ENCODE assay signal across 9 mouse cellular contexts in the genomic region with DNA sequence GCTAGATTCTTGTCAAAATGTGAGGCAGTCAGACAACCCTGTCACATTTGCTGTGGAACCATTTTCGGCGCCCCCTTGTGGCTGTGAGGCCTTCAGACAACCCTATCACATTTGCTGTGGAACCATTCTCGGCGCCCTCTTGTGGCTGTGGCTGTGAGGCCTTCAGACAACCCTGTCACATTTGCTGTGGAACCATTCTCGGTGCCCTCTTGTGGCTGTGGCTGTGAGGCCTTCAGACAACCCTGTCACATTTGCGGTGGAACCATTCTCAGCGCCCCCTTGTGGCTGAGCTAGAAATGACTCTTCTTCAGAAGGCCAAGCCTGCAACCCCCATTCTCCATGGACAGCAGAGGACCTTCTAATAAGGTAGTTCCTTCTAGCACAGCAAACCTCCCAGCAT. TPM values are rescaled to one million over a fixed set of nuclear protein-coding genes. Genes with fewer than 3 reads are reported as not detected.
DNase-seq lines count a peak whose midpoint lies in the region; ATAC-seq and TF ChIP-seq lines count a peak whose summit lies in the region.
"Had no signal": no experiment of that assay in that cellular context is flagged by ENCODE, and none has a peak within 500 bp of the region (broad histone marks: within the 10 kb centered on the region; RNA-seq: fewer than 3 reads in every experiment).

No protein-coding gene starts in this region.

- H3K27me3 ChIP-seq in heart, postnatal 0 days (ENCODE audit: control insufficient read depth, insufficient read depth, low read length): no peaks in the 10 kb centered on the region
- H3K27me3 ChIP-seq in liver, embryonic 15.5 days: no peaks in the 10 kb centered on the region
- H3K27me3 ChIP-seq in neural tube, embryonic 14.5 days (ENCODE audit: control insufficient read depth, insufficient read depth, low read length): no peaks in the 10 kb centered on the region
- no peaks in the 10 kb centered on the region for H3K27me3 ChIP-seq in testis, adult 2 months (ENCODE audit: control insufficient read depth, insufficient read depth, low read length)

- peak; percentile 88 for TF ChIP-seq CTCF in brain, embryonic 14.5 days (IDR thresholded peaks at IDR 0.05; ENCODE audit: borderline replicate concordance, extremely low read depth, insufficient read depth, insufficient read length)
- peak; percentile 100 for TF ChIP-seq CTCF in heart, postnatal 0 days (IDR thresholded peaks at IDR 0.05; ENCODE audit: low read depth)
- peak; percentile 87 for TF ChIP-seq CTCF in testis, adult 2 months (IDR thresholded peaks at IDR 0.05; ENCODE audit: control insufficient read depth, insufficient read depth, insufficient replicate concordance, low read depth, low read length)

- peaks cover 10% of the 10 kb centered on the region for H3K4me1 ChIP-seq in heart, postnatal 0 days (ENCODE audit: control insufficient read depth, insufficient read depth)
- peaks cover 31% of the 10 kb centered on the region for H3K4me1 ChIP-seq in liver, embryonic 15.5 days (replicated peaks)
- H3K4me1 ChIP-seq in neural tube, embryonic 14.5 days (ENCODE audit: control insufficient read depth, insufficient read depth, low read length): no peaks in the 10 kb centered on the region
- H3K4me1 ChIP-seq in testis, adult 2 months (ENCODE audit: control insufficient read depth, insufficient read depth, low read length): peaks cover 5% of the 10 kb centered on the region; the same call in 1 of the 2 replicates

- ATAC-seq in heart, postnatal 0 days (ENCODE audit: insufficient read depth, low read depth): peak; percentile 81
- peak; percentile 56; the same call in 1 of the 2 replicates for ATAC-seq in liver, embryonic 15.5 days (ENCODE audit: insufficient read depth)
- peak; percentile 69 for ATAC-seq in neural tube, embryonic 14.5 days (ENCODE audit: low read depth)

- WGBS in heart, postnatal 0 days: 0% methylated on average over 7 of the region's 7 CpGs
- 4% methylated on average over 7 of the region's 7 CpGs for WGBS in liver, embryonic 15.5 days (ENCODE audit: insufficient replicate concordance)
- WGBS in neural tube, embryonic 14.5 days: 6% methylated on average over 7 of the region's 7 CpGs

- H3K4me2 ChIP-seq in heart, postnatal 0 days (ENCODE audit: low read depth, low read length): no peak overlapping the region
- H3K4me2 ChIP-seq in liver, embryonic 15.5 days: no peak overlapping the region
- H3K4me2 ChIP-seq in neural tube, embryonic 14.5 days (ENCODE audit: low read depth, low read length): no peak overlapping the region

- DNase-seq in CD4-positive, CD25-positive, alpha-beta regulatory T cell, adult 2 months (ENCODE audit: low read depth, low spot score): peak; percentile 99
- peak; percentile 97 for DNase-seq in brain, embryonic 14.5 days (ENCODE audit: low read depth)
- DNase-seq in fibroblast of lung, adult 2 months (ENCODE audit: low read depth): peak; percentile 93
- peak; percentile 94 for DNase-seq in heart, postnatal 0 days (ENCODE audit: low spot score)
- peak; percentile 97 to 99 for DNase-seq in kidney, postnatal 36 days

- no peaks in the 10 kb centered on the region for H3K36me3 ChIP-seq in heart, postnatal 0 days (replicated peaks; ENCODE audit: control insufficient read depth, insufficient read depth, low read length)
- H3K36me3 ChIP-seq in liver, embryonic 15.5 days (replicated peaks): no peaks in the 10 kb centered on the region
- no peaks in the 10 kb centered on the region for H3K36me3 ChIP-seq in neural tube, embryonic 14.5 days (ENCODE audit: control insufficient read depth, insufficient read depth, low read length)
- no peaks in the 10 kb centered on the region for H3K36me3 ChIP-seq in testis, adult 2 months (ENCODE audit: control insufficient read depth, insufficient read depth, low read length)

- no peak overlapping the region for H3K9ac ChIP-seq in heart, postnatal 0 days (replicated peaks; ENCODE audit: low read depth, low read length)
- no peak overlapping the region for H3K9ac ChIP-seq in liver, embryonic 15.5 days
- no peak overlapping the region for H3K9ac ChIP-seq in neural tube, embryonic 14.5 days (replicated peaks; ENCODE audit: low read depth, low read length)

- TF ChIP-seq POLR2A in brain, embryonic 14.5 days (IDR thresholded peaks at IDR 0.05; ENCODE audit: borderline replicate concordance, extremely low read depth, insufficient read depth, insufficient read length, poor library complexity, severe bottlenecking): no peak
- TF ChIP-seq POLR2A in testis, adult 2 months (IDR thresholded peaks at IDR 0.05; ENCODE audit: control insufficient read depth, low read depth, low read length): no peak

- H3K9me3 ChIP-seq in heart, postnatal 0 days (replicated peaks; ENCODE audit: control insufficient read depth, low read length): no peaks in the 10 kb centered on the region
- H3K9me3 ChIP-seq in liver, embryonic 15.5 days (replicated peaks): no peaks in the 10 kb centered on the region
- no peaks in the 10 kb centered on the region for H3K9me3 ChIP-seq in neural tube, embryonic 14.5 days (ENCODE audit: control insufficient read depth, low read length)

- H3K4me3 ChIP-seq in heart, postnatal 0 days (ENCODE audit: low read depth, low read length): no peak overlapping the region
- no peak overlapping the region for H3K4me3 ChIP-seq in liver, embryonic 15.5 days (replicated peaks)
- H3K4me3 ChIP-seq in neural tube, embryonic 14.5 days (ENCODE audit: low read depth, low read length): no peak overlapping the region
- no peak overlapping the region; the same call in 1 of the 2 replicates for H3K4me3 ChIP-seq in testis, adult 2 months (ENCODE audit: control insufficient read depth, low read depth, low read length)
- H3K4me3 ChIP-seq: erythroblast, embryonic 14.5 days had no signal

- H3K27ac ChIP-seq in heart, postnatal 0 days (ENCODE audit: low read depth): no peak overlapping the region
- H3K27ac ChIP-seq in liver, embryonic 15.5 days (replicated peaks): no peak overlapping the region
- H3K27ac ChIP-seq in neural tube, embryonic 14.5 days (ENCODE audit: low read depth, low read length): no peak overlapping the region
- no peak overlapping the region for H3K27ac ChIP-seq in testis, adult 2 months (ENCODE audit: control insufficient read depth, insufficient read depth, low read depth, low read length)

- TF ChIP-seq EP300 in heart, postnatal 0 days (IDR thresholded peaks at IDR 0.05; ENCODE audit: low read depth): no peak

RNA-seq across cellular contexts. Expression of gene Uvrag, which starts 10.4 kb away (rescaled TPM):
- 10.1 and 12.3 TPM in 2 replicates for polyA plus RNA-seq in brain, embryonic 14.5 days (2012; rRNA removed)
- total RNA-seq in heart, postnatal 0 days (2014; rRNA removed; ENCODE audit: low replicate concordance): 37.2 and 38.1 TPM in 2 replicates
- 11.1 and 11.8 TPM in 2 replicates for polyA plus RNA-seq in heart, postnatal 0 days (2015; fragmentation: Nextera tagmentation; extraction: Ambion mirVana)
- polyA plus RNA-seq in liver, embryonic 15.5 days (2015; fragmentation: Nextera tagmentation; extraction: Ambion mirVana): 8.3 and 9.7 TPM in 2 replicates
- 20.9 and 23.8 TPM in 2 replicates for polyA plus RNA-seq in neural tube, embryonic 14.5 days (2014; fragmentation: Nextera tagmentation; extraction: Ambion mirVana)
- 2.6 and 3.3 TPM in 2 replicates for polyA plus RNA-seq in testis, adult 2 months (2012; rRNA removed)

RNA-seq across cellular contexts. Expression of gene Dgat2, which starts 31.2 kb away (rescaled TPM):
- polyA plus RNA-seq in brain, embryonic 14.5 days (2012; rRNA removed): 12.7 and 13.1 TPM in 2 replicates
- total RNA-seq in heart, postnatal 0 days (2014; rRNA removed; ENCODE audit: low replicate concordance): 114 and 121 TPM in 2 replicates
- polyA plus RNA-seq in heart, postnatal 0 days (2015; fragmentation: Nextera tagmentation; extraction: Ambion mirVana): 112 and 115 TPM in 2 replicates
- 137 and 174 TPM in 2 replicates for polyA plus RNA-seq in liver, embryonic 15.5 days (2015; fragmentation: Nextera tagmentation; extraction: Ambion mirVana)
- polyA plus RNA-seq in neural tube, embryonic 14.5 days (2014; fragmentation: Nextera tagmentation; extraction: Ambion mirVana): 18.7 and 21.1 TPM in 2 replicates
- 315 and 324 TPM in 2 replicates for polyA plus RNA-seq in testis, adult 2 months (2012; rRNA removed)
